Mouse (Mus musculus) erythroblast, adult 5-6 weeks (primary cell): ENCODE data around the gene Rnd3. TPM values are rescaled to one million over a fixed set of nuclear protein-coding genes. Genes with fewer than 3 reads are reported as not detected.

ENCODE experiments used
- ATAC-seq: replicated peaks from 2 replicates; pipeline ENCODE4 v1.8.0; 2016; ENCODE audit warnings: moderate number of reproducible peaks, mild to moderate bottlenecking, moderate TSS enrichment, inconsistent platforms; ENCODE audit not compliant: poor library complexity, low FRiP score, severe bottlenecking
- total RNA-seq, 2 experiments: library from RNA; stranded (forward) in 1 of 2; stranded (reverse) in 1 of 2; fragments of 150-400 nt in 1 of 2; fragments of 200-764, 138-1000 nt in 1 of 2; gene quantifications; 2 replicates each; pipeline versions ENCODE4 v1.2.3 to v1.2.4; 2015 to 2017; ENCODE audit warnings: low replicate concordance in 2 of 2

Rnd3 gene
- total RNA-seq, 2 experiments from 2014 or later = 4.2 to 4.5 TPM

DNA sequence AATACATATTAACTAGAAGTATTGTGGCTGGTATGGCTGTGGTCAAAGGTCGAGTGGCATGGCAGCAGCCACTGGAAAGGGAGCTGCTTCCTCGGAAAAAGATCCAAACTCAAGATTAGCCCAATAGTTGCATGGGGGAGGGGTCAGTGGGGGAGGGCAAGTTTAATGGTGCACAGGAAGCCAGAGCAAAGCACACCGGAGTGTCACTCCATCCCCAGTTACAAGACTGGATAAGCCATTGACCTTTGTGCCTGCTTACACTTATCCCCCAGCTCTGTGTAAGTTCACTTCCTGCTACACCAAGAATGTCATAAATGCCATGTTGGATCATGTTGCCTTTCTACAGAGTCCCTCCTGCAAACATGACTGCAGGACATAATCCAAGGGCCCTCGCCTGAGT lies 11.2 kb downstream of the Rnd3 start:
- no peak for ATAC-seq

DNA sequence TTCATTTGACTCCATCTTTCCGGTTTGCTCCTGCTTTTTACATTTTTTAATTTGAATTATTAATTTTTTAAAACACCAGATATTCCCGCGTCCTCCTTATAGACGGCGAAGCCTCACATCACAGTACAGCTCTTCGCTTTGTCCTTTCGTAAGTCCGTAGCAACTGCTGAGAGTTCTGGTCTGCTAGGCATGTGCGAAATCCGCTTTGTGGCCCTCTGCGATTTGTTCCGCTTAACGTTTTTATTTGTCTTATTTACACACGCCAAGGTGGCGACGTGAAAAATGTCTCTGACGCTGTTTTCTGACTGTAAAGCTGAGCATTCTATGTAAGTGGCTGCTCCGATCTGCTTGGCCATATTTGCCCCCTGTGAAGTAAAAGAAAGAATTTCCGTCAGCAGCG lies 16.7 kb downstream of the Rnd3 start:
- ATAC-seq = no peak

DNA sequence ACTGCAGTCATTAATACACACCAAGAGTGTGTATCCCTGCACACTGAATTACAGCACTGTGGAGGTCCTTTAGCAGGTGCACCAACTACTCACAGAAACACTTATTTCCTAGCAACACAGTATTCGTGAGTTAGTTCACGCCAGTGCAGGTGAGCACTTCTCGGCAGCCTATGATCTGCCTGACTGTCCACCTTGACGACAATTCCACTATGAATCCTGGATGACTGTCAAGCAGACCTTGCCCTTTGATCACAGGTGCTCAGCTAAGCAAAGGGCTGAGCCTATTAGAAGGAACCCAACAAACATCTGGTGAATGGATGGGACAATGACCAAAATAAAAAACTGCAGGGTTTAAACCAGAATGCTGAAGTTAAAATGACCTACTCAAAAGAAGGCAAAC lies 20.8 kb downstream of the Rnd3 start:
- ATAC-seq = no peak

DNA sequence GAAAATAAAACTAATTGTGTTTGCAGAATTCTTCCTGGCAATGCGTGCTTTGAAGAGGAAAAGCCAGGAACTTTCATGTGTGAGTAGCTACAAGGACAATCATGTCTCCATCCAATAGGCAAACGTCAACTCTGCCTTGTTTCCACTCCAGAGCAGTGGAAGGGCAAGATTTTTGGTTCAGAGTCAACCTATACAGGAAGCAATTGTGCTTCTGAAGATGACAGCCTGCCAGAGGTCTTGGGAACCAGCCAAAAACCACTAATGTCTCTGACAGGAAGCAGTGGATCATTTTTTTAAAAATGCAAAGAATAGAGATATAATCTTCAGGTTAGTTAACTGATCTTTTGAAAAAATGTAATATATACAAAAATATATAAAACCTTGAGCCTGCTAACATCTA lies 38.6 kb downstream of the Rnd3 start:
- ATAC-seq = no peak

DNA sequence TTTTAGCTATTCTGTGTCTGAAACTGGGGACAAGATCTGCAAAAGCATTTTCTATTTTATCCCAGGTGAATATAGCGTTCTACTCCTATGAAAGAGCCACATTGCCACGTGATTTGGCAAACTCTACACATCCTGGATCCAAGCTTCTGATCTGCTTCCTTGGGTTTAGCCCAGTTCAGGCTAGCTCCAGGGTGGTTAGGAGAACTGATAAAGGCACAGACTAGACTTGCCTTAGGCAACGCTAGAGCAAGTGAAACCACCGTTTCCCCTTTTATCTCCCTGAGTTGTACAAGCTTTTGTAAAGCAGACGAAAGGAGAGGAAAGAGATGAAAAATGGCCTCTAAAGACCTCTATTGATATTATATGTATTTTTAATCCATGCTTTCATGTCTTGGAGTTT lies 40.3 kb downstream of the Rnd3 start:
- ATAC-seq = no peak

DNA sequence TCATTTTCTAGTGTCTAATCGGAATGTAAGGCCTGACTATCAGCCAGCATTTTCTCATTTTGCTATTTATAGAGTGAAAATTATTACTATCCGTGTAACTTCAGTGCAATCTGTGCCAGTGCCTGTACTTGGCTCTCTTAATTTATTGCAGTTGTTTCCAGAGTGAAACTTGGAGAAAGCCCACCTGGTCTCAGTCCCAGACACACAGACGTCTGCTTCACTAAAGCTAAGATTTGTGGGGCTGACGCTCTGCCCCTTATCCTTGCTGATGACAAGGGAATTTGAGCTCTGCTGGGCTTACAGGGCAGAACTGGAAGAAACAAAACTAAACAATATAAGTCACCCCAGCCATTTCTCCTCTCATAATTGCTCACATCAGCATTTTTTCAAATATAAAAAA lies 47.7 kb downstream of the Rnd3 start:
- ATAC-seq = no peak

DNA sequence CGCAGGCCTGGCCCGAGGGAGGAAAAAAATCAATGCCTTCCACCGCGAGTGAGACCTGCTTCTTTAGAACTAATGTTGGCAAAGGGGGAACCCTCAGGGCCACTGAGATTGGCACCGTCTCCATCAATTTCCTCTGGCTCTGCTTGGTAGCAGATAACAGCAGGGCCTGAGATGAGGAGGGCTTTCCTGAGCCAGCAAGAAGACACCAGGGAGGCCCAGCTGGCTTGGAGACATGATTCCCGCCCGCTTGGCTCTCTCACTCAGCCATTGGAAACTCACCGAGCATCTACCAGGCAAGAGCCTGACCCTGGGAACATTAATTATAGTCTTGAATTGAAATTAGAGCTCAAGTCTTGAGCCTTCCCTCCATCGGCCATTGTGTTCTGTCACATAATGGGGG lies 48.9 kb downstream of the Rnd3 start:
- no peak for ATAC-seq

DNA sequence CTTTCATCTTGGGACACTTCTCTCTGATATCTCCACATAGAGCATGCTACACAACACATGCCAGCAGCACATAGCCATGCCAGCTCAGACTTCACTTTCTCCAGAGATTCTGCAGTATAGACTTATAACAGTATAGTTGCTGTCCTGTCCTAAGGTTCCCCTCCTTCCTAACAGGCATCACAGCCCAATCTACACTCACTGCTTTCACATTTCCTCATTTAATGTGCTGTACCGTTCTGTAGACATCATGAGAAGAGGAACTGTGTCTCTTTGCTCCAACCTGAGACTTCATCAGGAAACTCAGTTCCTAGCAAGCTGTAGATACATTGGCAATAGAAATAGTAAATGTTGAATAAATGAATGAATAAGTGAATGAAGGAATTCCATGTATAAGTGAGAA lies 49.7 kb downstream of the Rnd3 start:
- no peak for ATAC-seq

DNA sequence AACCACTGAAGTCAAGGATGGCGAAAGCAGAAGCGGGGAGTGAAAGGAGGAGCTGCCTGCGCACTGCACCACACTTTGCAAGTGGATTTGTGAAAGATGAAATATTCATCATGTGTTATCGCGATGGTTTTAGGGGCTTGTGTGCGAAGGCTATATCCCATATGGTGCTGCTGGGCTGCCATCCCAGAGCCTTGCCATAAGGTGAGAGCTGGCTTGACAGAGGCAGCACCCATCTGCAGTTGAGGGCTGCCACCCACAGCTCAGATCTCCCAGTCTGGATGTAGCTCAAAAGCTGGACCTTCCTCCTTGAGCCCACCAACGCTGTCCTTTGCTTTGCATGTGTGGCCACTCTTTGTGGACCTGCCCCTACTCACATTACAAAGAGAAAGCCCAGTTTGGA lies 58.2 kb downstream of the Rnd3 start:
- no peak for ATAC-seq

DNA sequence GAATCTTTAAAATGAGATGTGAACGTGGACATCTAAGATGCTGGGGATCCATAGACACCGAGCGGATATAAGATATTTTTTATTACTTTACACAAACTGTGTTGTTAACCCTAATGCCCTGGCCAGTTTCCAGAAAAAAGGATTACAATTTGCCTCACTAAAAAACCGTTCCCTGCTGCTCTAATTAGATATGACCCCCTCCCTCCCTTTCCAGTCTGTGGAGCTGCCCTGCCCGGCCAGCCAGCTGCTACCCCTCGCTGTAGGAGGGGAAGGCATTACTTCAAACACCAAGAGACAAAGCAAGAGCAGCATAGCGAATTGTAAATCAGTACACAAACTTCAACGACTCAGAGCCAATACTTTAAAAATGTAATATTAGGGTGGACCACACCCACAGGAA lies 58.9 kb downstream of the Rnd3 start:
- no peak for ATAC-seq

DNA sequence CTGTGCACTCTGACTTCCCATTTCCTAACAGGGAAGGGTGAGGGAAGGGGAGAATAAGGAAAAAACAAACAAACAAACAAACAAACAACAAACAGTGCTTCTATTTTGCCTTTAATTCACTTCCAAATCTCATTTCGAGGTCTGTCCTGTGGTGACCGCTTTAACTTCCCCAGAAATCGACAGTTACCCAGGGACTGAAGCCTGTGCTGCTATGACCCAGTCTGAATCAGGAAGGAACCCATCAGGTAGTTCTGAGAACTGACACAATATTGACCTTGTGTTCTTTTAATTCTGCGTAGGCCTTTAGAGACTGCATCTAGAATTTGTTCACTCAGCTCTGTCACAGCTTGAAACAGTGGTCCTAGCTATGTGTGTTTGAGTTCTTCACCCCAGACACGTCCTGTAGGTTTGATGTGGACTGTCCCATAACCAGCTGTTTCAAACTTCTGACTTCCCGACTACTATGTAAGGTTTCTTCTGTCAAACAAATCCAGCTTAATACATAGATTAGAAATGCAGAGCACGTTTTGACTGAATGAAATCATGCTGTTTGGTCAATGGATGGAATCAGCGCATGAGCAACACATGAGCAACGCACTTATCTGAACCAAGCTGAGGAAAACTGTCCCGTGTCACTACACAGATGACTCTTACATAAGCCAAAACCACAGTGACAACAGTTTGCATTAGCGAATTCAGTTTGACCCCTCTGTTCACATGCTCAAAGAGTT lies 59.9 kb downstream of the Rnd3 start:
- ATAC-seq = no peak

DNA sequence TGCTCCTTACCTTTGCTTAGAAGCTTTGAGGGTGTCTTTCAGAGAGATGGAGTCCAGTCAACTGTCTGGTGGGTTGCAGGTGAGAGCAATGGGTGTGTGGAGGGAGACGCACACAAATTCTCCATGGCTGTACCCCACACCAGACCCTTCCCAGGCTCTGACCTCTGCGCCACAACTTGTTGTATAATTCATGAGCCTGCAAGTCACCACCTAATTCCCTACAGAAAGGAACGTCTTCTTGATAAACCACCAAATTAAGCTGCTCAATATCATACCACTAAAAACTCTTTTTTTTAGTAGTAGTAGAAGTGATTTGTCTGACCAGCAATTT lies 60.8 kb downstream of the Rnd3 start:
- ATAC-seq = no peak

DNA sequence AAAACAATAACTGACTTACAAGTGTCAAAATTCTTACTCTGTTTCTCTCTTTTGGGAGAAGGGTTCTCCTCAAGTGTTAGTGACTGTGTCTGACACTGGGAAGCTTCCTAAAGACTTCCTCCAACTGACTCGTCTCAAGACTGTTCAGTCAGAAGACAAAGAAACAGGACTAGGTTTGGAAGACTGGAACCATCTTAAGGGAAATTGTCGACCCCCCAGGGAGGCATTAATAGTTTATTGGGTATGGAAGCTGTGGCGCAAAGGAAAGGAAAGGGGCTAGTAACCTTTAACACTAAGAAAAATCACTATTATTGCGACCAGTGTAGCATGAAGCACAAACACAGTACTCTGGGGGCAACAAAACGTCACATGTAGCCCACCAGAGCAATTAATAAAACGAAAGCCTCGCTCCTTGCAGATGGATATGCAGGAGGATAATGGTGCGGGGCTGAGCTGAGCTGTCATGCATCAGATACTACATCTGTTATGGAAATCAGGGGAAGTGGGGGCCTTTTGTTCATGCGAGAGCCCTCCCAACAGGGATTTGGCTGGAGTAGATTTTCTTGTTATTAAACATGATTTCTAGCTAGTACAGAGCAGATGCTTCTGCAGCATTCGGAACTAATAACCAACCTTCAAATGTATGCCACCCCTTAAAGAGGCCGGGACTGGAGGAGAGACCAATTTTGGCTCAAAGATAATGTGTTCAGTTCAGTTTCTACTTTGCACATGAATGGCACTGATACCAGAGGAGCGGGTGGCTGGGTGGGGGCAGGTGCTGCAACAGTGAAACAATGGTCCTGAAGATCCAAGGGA lies 61.4 kb downstream of the Rnd3 start:
- no peak for ATAC-seq

DNA sequence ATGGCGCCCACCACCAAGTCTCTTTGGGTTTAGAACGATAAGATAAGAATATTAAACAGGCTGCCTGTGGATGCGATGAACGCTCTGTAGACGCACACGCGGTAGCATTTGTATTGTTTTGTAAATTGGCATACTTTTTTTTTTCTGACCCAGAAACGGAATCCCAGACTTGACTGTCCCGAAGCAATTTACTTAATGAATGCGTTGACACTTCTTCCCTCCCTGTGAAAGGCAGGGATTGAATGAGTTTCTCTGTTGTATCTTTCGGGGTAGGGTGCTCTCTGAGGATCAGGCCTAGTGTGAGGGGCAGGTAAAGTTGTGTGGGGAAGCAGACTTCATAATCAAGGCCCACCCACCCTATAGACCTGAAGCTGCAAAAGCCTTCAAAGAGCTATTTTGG lies 63.8 kb downstream of the Rnd3 start:
- no peak for ATAC-seq

DNA sequence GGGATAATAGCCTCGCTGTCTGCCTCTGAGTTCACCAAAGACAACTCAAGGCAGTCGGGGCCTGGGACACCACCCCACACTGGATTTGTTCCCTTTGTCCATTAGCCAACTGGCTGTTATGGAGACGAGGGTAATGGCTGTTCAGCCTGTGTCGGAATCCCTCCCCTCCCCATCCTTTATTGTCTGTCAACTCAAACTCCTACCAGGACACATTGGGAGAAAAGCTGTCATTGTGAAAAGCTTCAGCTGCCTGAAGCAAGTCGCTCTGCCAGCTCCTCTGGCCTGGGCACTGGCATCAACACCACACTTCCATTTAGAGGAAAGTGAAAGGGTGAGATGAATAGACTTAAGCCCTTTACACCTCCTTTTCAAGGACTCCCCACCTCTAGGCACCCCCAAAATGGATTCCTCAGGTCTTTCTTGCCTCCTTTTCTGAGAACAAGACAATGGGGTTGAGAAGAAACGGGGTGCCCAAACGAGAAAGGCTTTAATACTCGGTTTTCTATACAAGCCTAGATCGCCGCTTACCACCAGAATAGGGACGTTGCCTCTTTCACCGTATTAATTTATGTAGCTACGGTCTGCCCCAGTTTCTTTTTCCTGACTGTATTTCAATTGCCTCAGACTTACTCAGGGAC lies 66.1 kb downstream of the Rnd3 start:
- no peak for ATAC-seq
